Mouse (Mus musculus) liver, embryonic 13.5 days (tissue): ENCODE measurements around the gene Gmfg. TPM values are rescaled to one million over a fixed set of nuclear protein-coding genes. Genes with fewer than 3 reads are reported as not detected.

Experiments used
- ATAC-seq: fragments of 200-750 bp; cut with Nextera tagmentation; 2 replicates; pipeline ENCODE4 v1.8.0; 2017; ENCODE audit warnings: low read depth, mild to moderate bottlenecking, moderate number of reproducible peaks, moderate library complexity
- DNase-seq: peaks from one replicate; pipeline ENCODE4 v3.0.0; 2022
- H3K27ac ChIP-seq: fragments of 300-500 bp; sonication (generic); 2 replicates; pipeline ENCODE4 v1.5.1; 2015; ENCODE audit warnings: moderate library complexity, mild to moderate bottlenecking, inconsistent platforms
- H3K27me3 ChIP-seq: fragments of 300-500 bp; sonication (generic); 2 replicates; pipeline ENCODE4 v1.6.1; 2015; ENCODE audit warnings: mild to moderate bottlenecking, inconsistent platforms
- H3K36me3 ChIP-seq: fragments of 300-500 bp; sonication (generic); 2 replicates; pipeline ENCODE4 v1.6.1; 2015; ENCODE audit warnings: mild to moderate bottlenecking, inconsistent platforms
- H3K4me1 ChIP-seq: fragments of 300-500 bp; sonication (generic); replicated peaks from 2 replicates; pipeline ENCODE4 v1.6.1; 2015; ENCODE audit warnings: inconsistent platforms
- H3K4me2 ChIP-seq: fragments of 300-500 bp; sonication (generic); 2 replicates; pipeline ENCODE4 v1.6.1; 2015; ENCODE audit warnings: inconsistent platforms, mild to moderate bottlenecking, moderate library complexity
- H3K4me3 ChIP-seq: fragments of 300-500 bp; sonication (generic); replicated peaks from 2 replicates; pipeline ENCODE4 v1.5.1; 2015; ENCODE audit warnings: mild to moderate bottlenecking, inconsistent platforms
- H3K9ac ChIP-seq: fragments of 300-500 bp; sonication (generic); 2 replicates; pipeline ENCODE4 v1.6.1; 2015; ENCODE audit warnings: mild to moderate bottlenecking, inconsistent platforms
- H3K9me3 ChIP-seq: fragments of 300-500 bp; sonication (generic); replicated peaks from 2 replicates; pipeline ENCODE4 v1.6.1; 2016; ENCODE audit warnings: inconsistent platforms
- WGBS: fragments of 180-500 bp; shearing (Covaris S2); methylation state at CpG from one replicate; pipeline ENCODE4 v1.1.7; 2015; ENCODE audit not compliant: insufficient replicate concordance; 5-methylcytosine and 5-hydroxymethylcytosine counted together
- polyA plus RNA-seq: library from polyadenylated mRNA; unstranded; fragments of >200 nt; fragmentation: Nextera tagmentation; extraction: Ambion mirVana; gene quantifications from 2 replicates; pipeline ENCODE4 v1.2.1, GENCODE M21; 2015

The Gmfg gene
- polyA plus RNA-seq, 1 experiment from 2014 or later = 32.9 TPM

GRCm38 (mm10) chr7:28440739-28441138, 3.5 kb downstream of the Gmfg start:
- H3K4me1 ChIP-seq = peaks cover 36% of the 10 kb centered on the region
- H3K4me2 ChIP-seq = peak overlapping the region; percentile 37
- H3K9ac ChIP-seq = peak overlapping the region; percentile 54
- peak overlapping the region; percentile 64 for H3K27ac ChIP-seq
- WGBS = 19% methylated on average over 2 of the region's 2 CpGs
- no peaks in the 10 kb centered on the region for H3K27me3 ChIP-seq
- H3K36me3 ChIP-seq = no peaks in the 10 kb centered on the region
- ATAC-seq (no peak), DNase-seq (no peak)
- no peaks in the 10 kb centered on the region for H3K9me3 ChIP-seq
- peak overlapping the region; percentile 26; the same call in 1 of the 2 replicates for H3K4me3 ChIP-seq

DNA sequence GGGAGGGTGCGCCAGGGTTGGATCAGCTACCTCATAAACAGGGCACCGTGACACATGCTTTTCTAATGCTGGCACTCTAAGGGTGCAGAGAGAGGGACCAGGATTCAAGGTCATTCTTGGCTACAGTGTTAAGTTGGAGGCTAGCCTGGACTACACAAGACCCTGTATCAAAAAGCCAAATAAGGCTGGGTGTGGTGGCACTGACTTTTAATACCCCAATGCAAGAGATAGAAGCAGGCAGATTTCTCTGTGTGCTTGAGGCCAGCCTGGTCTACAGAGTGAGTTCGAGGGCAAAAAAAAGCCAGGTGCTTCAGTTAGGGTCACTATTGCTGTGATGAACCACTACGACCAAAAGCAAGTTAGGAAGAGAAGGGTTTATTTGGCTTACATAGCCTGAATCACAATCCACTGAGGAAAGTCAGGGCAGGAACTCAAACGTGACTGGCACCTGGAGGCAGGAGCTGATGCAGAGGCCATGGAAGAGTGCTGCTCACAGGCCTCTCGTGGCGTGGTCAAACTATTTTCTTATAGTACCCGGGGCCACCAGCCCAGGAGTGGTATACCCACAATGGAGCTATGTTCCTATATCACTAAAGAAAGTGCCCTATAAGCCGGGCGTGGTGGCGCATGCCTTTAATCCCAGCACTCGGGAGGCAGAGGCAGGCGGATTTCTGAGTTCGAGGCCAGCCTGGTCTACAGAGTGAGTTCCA, 4.7 kb downstream of the Gmfg start:
- peaks cover 36% of the 10 kb centered on the region for H3K4me1 ChIP-seq
- no peaks in the 10 kb centered on the region for H3K36me3 ChIP-seq
- H3K4me3 ChIP-seq = peak overlapping the region; percentile 12; the same call in 1 of the 2 replicates
- WGBS = 51% methylated on average over 14 of the region's 14 CpGs
- H3K4me2 ChIP-seq = peak overlapping the region; percentile 29
- H3K9ac ChIP-seq = 0 out of 2 replicates have a peak overlapping the region, but pooled peaks have one; percentile 17
- no peak for ATAC-seq
- no peaks in the 10 kb centered on the region for H3K9me3 ChIP-seq
- peak overlapping the region; percentile 61 for H3K27ac ChIP-seq
- no peaks in the 10 kb centered on the region for H3K27me3 ChIP-seq
- DNase-seq = no peak

DNA sequence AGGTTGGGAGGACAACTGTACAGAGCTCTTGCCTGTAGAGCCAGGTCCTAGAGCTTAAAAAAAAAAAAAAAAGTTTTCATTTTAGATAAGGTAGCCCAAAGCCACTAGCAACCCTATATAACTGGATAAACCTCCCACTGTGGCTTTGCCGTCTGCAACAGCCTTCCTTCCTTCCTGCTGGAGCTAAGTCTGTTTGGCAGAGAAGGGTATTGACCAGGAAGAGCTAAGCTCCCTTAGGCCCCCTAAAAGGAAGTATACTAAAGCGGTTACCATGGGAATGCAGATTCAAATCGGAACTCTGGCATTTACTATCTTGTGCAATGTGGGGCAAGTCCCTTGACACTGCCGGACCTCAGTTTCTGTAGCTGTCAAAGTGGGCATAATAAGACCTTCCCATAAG, 5.4 kb downstream of the Gmfg start:
- H3K27ac ChIP-seq = no peak overlapping the region
- peaks cover 35% of the 10 kb centered on the region for H3K4me1 ChIP-seq
- DNase-seq (no peak), ATAC-seq (peak; percentile 36; the same call in 1 of the 2 replicates)
- WGBS = 5% methylated on average over 4 of the region's 4 CpGs
- no peak overlapping the region for H3K4me2 ChIP-seq
- no peak overlapping the region for H3K9ac ChIP-seq
- no peaks in the 10 kb centered on the region for H3K27me3 ChIP-seq
- H3K9me3 ChIP-seq = no peaks in the 10 kb centered on the region
- no peaks in the 10 kb centered on the region for H3K36me3 ChIP-seq
- H3K4me3 ChIP-seq = no peak overlapping the region

DNA sequence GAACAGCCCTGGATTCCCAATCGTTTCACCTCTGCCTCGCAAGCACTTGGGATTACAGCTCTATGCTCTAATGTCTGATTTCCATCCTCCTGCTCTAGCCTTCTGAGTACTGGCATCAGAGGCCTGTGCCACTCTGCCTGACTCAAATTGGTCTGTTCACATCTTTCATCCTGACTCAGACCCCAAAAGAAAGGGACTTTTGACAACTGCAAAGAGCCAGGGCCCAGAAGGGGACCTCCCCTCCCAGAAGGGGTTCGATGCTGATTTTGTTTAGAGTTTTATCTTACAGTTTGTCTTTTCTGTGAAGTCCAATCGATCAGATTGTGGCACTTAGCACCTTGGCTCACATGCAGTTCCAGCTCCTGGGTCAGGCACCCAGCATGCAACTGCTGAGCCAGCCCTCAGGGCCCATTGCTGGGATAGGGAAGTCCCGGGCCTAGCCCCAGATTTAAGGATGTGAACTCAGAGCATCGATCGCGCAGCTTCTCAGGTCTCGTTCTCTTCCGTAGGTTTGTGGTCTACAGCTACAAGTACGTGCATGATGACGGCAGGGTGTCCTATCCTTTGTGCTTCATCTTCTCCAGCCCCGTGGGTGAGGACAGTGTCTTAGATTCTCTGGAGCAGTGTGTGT, 7.2 kb downstream of the Gmfg start:
- no peak overlapping the region for H3K4me3 ChIP-seq
- H3K4me2 ChIP-seq = no peak overlapping the region
- H3K27me3 ChIP-seq = no peaks in the 10 kb centered on the region
- DNase-seq (no peak), ATAC-seq (no peak)
- no peak overlapping the region for H3K27ac ChIP-seq
- H3K9me3 ChIP-seq = no peaks in the 10 kb centered on the region
- no peak overlapping the region for H3K9ac ChIP-seq
- 65% methylated on average over 13 of the region's 13 CpGs for WGBS
- H3K36me3 ChIP-seq = no peaks in the 10 kb centered on the region
- H3K4me1 ChIP-seq = peaks cover 22% of the 10 kb centered on the region

DNA sequence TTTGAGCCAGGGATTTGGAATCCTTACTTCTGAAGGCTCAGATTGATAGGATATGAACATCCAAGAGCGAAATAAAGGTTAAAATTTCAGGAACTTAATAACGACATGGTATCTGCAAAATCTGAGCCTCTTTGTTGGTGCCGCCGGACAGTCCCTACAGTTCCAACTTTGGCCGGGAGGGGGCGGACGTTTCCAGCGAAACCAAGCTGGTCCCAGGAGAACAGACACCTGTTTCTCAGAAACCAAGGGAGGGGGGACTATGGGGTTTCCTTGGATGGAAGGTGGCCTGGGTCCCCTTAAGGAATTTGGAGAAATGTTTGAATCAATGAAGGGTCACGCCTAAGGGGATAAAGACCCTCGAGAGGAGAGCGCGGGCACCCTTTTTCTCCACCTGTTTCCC, 9.2 kb downstream of the Gmfg start:
- Histone ChIP-seq H3K9ac (no peak overlapping the region), H3K27ac (no peak overlapping the region), H3K9me3 (no peaks in the 10 kb centered on the region), H3K4me2 (no peak overlapping the region), H3K4me3 (no peak overlapping the region), H3K4me1 (peaks cover 17% of the 10 kb centered on the region), H3K36me3 (no peaks in the 10 kb centered on the region), H3K27me3 (peaks cover 8% of the 10 kb centered on the region)
- WGBS = 20% methylated on average over 12 of the region's 12 CpGs
- ATAC-seq (no peak), DNase-seq (peak; percentile 50)

DNA sequence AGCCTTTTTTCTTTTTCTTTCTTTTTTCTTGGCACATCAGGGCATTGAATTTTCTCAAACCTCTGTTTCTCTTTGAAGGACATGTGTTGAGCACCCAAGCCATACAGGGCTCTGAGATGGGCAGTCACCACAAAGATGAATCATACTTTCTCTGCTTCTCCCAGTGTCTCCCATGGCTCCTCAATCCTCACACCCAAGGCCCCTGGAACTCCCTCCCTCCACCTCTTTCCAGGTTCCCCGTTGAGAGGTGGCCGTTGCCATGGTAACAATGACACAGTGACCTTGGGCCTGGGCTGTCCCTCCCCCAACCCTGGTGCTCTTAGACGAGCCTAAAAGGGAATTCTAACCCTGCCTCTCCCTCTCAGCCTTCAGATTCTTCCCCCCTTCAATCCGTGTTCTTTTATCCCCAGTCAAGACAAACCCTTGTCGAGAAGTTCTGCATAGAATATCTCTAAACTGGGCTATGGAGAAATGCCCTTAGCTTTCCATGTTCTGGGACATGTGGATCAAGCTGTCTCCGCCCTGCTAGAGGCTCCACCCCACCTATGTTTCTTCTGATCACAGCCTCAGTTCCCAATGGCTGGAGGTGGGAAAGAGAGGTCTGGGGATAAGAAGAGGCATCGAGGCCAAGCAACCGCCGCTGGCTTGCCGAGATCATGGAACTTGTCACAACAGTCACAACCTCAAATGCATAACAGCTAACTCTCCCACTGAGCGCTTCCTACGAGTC, 10.0 kb downstream of the Gmfg start:
- no peak for DNase-seq
- H3K4me3 ChIP-seq = no peak overlapping the region
- H3K4me2 ChIP-seq = no peak overlapping the region
- H3K9me3 ChIP-seq = no peaks in the 10 kb centered on the region
- H3K9ac ChIP-seq = no peak overlapping the region
- no peaks in the 10 kb centered on the region for H3K36me3 ChIP-seq
- peaks cover 17% of the 10 kb centered on the region for H3K27me3 ChIP-seq
- peaks cover 17% of the 10 kb centered on the region for H3K4me1 ChIP-seq
- WGBS = 52% methylated on average over 12 of the region's 12 CpGs
- no peak for ATAC-seq
- no peak overlapping the region for H3K27ac ChIP-seq

- ATAC-seq = no peak
These were observed 10.9 kb downstream of the Gmfg start for GRCm38 (mm10) chr7:28447865-28448820.

DNA sequence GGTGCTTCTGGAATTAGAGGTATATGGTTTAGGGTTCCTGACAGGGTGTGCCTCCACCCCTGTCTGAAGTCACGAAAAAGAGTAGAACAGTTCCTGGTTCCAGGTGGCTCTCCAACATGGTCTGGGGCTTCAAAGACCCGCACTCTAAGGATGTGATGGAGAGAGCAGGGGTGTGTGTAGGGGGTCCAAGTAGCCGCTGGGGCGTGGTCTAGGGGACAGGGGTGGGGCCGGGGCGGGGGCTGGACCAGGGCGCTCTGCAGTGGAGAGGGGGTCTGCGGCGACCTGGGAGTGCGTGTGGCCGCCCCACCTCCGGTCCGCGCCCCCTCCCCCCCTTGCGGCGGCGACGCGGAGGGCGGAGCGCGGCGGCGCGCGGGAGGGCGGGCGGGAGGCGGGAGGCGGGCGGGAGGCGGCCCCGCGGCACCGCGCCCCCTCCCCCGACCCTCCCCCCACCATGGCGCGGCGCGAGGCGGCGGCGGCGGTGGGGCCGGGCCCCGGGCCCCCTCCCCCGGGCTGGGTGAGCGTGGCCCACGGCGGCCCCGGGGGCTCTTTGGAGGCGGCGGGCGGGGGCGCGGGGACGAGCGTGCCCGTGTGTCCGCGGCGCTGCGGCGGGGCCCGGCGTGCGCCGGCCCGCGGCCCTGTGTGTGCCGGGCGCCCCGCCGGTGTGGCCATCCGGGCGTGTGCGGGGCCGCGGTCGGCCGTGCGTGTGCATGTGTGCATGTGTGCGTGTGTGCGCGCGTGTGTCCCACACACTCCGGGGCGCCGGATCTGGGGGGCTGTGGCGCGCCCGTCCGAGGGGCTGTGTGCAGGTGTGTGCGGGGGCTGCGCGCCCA, 14.5 kb downstream of the Gmfg start, which contains the start of gene Lrfn1:
TSS of gene Lrfn1 (plus strand) at position 450 of the 830 bp plus-strand sequence.
- 1% methylated on average over 39 of the region's 97 CpGs for WGBS
- H3K9ac ChIP-seq = peak within 1 kb of the TSS; percentile 70

More at GRCm38 (mm10) chr7:28447865-28448820, 10.9 kb downstream of the Gmfg start:
- Histone ChIP-seq H3K4me2 (no peak overlapping the region), H3K27ac (no peak overlapping the region), H3K4me3 (no peak overlapping the region), H3K9ac (no peak overlapping the region), H3K9me3 (no peaks in the 10 kb centered on the region), H3K27me3 (peaks cover 20% of the 10 kb centered on the region), H3K36me3 (no peaks in the 10 kb centered on the region), H3K4me1 (peaks cover 15% of the 10 kb centered on the region)
- 65% methylated on average over 13 of the region's 13 CpGs for WGBS
- no peak for DNase-seq

DNA sequence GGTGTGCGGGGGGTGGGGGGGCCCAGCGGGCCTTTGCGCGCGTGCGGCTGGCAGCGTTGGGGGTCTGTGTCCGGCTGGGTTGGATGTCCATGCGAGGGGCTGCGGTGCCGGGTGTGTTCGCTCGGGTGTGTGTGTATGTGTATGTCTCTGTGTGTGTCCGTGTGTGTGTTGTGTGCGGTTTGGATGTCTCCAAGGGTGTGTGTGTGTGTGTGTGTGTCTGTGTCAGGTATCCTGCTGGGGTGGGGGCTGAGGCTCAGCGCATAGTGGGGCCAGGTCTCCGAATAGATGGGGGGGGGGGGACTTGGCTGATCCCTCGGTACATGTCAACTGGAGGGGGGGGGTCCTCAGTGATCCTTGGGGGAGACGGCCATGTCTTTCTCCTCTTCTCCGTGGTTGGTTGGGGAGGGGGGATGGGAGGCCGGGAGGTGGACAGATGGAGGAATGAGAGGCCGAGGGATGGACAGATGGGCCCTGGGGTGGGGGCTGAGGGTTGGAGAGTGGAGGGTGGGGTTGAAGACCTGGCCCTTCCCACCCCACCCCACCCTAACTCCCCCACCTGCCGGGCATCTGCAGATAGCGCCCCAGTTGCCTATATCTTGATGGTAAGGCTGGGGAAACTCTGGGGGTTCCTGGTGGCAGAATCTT, 15.2 kb downstream of the Gmfg start:
- DNase-seq = no peak
- 0 out of 2 replicates have a peak, but pooled peaks have one; percentile 20 for ATAC-seq
- H3K4me1 ChIP-seq = peaks cover 10% of the 10 kb centered on the region
- H3K4me3 ChIP-seq = peak overlapping the region; percentile 66
- H3K9ac ChIP-seq = peak overlapping the region; percentile 70
- H3K27ac ChIP-seq = no peak overlapping the region
- no peaks in the 10 kb centered on the region for H3K9me3 ChIP-seq
- WGBS = 6% methylated on average over 24 of the region's 24 CpGs
- H3K36me3 ChIP-seq = no peaks in the 10 kb centered on the region
- H3K27me3 ChIP-seq = peaks cover 21% of the 10 kb centered on the region
- peak overlapping the region; percentile 89 for H3K4me2 ChIP-seq

More for the DNA sequence above, 14.5 kb downstream of the Gmfg start, which contains the start of gene Lrfn1:
- ATAC-seq (peak; percentile 36; the same call in 1 of the 2 replicates), DNase-seq (no peak)
- peak within 1 kb of the TSS; percentile 66 for H3K4me3 ChIP-seq
- H3K27me3 ChIP-seq = peaks cover 21% of the 10 kb centered on the region
- no peaks in the 10 kb centered on the region for H3K9me3 ChIP-seq
- H3K4me2 ChIP-seq = peak within 1 kb of the TSS; percentile 89
- no peak within 1 kb of the TSS for H3K27ac ChIP-seq
- H3K36me3 ChIP-seq = no peaks in the 10 kb centered on the region
- peaks cover 15% of the 10 kb centered on the region for H3K4me1 ChIP-seq
